Mouse (Mus musculus) erythroblast, embryonic 14.5 days (primary cell): ENCODE data around the gene Prkg2.

ENCODE experiments used
- GATA1 ChIP-seq: IDR thresholded peaks from 2 replicates; pipeline ENCODE4 v1.6.1; 2012; ENCODE audit warnings: low read length, inconsistent platforms, mixed read lengths
- TAL1 ChIP-seq: IDR thresholded peaks from 3 replicates; pipeline ENCODE4 v1.6.1; 2012; ENCODE audit warnings: low read length, inconsistent platforms, mixed read lengths

GRCm38 (mm10) chr5:98981304-98981703 is 55.8 kb downstream of the Prkg2 start:
- TF ChIP-seq TAL1 (no peak), GATA1 (no peak)
